Mouse (Mus musculus): ENCODE measurements around the gene Gm6871.
A peak's percentile ranks its signal among the peaks of the same experiment; 100 is the strongest.
"Not testable (repeated sequence)": the region's sequence is repeated elsewhere in the genome, so short reads cannot be mapped to it uniquely, and the experiment has no call there.

Gm6871 gene

DNA sequence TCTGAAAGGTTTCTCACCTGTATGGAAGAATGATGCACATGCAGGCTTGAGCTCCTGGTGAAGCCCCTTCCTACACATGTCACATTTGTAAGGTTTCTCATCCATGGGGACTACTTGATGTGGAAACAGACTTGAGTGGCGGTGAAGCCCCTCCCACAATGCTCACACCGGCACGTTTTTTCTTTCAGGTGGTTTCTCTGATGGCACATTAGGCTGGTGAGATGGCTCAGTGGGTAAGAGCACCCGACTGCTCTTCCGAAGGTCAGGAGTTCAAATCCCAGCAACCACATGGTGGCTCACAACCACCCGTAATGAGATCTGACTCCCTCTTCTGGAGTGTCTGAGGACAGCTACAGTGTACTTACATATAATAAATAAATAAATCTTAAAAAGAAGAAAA lies at the start of gene Gm6871:
Gene Gm6871 (minus strand): TSS at position 101 of the 400 bp plus-strand sequence.
- not testable (repeated sequence) for DNase-seq (ENCODE audit: low read depth, low spot score)

GRCm38 (mm10) chr7:41616241-41616640 lies 42.8 kb upstream of the Gm6871 start:
- DNase-seq (ENCODE audit: low read depth, low spot score), result not testable (repeated sequence)

GRCm38 (mm10) chr7:41611654-41612053 lies 38.2 kb upstream of the Gm6871 start:
- no peak for DNase-seq (ENCODE audit: low read depth, low spot score)

GRCm38 (mm10) chr7:41599932-41600548 lies 26.6 kb upstream of the Gm6871 start:
- no peak for DNase-seq (ENCODE audit: low read depth, low spot score)

DNA sequence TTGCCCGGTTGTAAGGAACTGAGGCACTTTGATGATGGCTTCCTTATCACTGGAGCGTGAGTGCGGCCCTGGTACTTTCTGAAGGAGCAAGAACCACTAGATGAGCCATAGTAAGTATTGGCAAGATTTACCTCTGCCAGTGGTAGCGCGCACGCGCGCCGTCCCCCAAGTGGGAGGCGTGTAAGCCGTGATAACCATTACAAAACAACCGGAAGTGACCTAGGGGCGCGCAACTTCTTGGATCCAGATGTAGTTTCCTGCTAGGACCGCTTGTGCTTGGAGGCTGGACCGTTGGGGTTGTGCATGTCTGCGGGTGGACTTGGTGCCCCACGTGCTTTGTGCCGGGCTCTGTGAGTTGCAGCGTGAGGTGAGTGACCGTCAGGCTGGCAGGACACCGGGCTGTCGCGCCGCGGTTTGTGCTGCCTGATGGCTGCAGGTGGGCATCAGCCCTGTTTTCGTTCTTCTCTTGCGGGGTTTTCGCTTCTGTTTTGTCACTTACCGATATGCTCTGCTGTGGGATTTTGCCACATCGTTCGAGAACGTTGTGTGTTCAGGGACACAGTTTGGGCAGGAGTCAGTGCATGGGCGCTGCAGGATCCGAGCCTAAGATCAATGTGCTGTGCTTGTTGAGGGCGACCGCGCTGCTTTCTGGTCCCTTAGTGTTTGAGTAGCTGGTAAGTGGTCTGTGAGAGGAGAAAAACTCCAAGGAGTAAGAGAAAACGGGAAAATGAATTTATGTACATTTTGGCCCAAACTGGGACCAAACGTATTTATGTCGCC lies 25.8 kb upstream of the Gm6871 start, which contains the start of gene 2610021A01Rik:
Gene 2610021A01Rik (plus strand): TSS at position 197 of the 780 bp plus-strand sequence.
- DNase-seq (ENCODE audit: low read depth, low spot score), result peak; percentile 93

- DNase-seq (ENCODE audit: low read depth, low spot score), result no peak
Observed at GRCm38 (mm10) chr7:41598615-41599014, 25.2 kb upstream of the Gm6871 start.

- not testable (repeated sequence) for DNase-seq (ENCODE audit: low read depth, low spot score)
Observed at GRCm38 (mm10) chr7:41587831-41588230, 14.4 kb upstream of the Gm6871 start.

GRCm38 (mm10) chr7:41582028-41582427 lies 8.6 kb upstream of the Gm6871 start:
- no peak for DNase-seq (ENCODE audit: low read depth, low spot score)

- no peak for DNase-seq (ENCODE audit: low read depth, low spot score)
Observed at GRCm38 (mm10) chr7:41577956-41578355, 4.5 kb upstream of the Gm6871 start.

GRCm38 (mm10) chr7:41560681-41561080 lies 12.8 kb downstream of the Gm6871 start:
- DNase-seq (ENCODE audit: low read depth, low spot score), result no peak

DNA sequence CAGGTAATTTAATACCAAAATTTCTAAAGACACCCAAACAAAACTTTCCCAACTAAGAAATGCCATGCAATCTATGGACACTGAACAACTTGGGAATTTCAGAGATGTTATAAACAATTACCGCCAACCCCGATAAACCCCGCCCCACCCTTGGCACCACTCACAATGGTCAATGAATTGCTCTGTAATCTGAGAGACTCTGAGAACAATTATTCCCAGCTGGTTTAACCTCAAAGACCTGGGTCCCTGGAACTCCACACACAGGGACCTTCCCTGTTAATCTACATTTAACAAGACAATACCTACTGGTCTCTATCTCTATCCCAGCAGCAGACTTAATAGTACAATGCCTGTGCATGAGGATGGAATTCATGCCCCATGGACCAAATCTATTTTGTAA lies 60.8 kb downstream of the Gm6871 start:
- no peak for DNase-seq (ENCODE audit: low read depth, low spot score)

DNA sequence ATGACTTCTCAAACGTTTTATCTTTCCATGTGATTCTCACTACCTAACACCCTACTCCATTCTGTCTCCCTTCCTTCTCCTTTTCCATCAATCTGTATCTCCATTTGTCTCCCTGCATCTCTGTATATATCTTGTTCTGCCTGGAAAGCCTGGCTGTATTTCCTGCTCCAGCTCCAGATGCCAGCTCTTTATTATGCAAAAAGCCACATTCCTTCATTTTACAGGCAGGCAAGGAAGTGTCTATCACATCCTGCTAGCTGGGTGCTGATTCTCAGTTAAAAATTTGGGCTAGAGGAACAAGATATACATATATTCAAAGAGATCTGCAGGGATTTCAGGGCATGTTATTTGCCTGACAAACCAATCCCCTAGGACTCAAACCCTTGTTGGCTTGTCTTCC lies 61.3 kb downstream of the Gm6871 start:
- no peak for DNase-seq (ENCODE audit: low read depth, low spot score)

DNA sequence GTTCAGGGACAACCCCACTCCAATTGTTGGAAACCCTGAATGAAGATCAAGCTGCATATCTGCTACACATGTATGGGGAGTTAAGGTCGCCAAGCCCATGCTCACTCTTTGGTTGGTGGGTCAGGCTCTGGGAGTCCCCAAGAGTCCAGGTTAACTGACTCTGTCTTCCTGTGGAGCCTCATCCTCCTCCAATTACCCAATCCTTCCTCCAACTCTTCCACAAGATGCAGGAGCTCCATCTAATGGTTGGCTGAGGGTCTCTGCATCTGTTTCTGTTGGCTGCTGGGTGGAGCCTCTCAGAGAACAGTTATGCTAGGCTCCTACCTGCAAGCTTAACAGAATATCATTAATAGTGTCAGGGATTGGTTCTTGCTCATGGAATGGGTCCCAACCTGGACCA lies 71.1 kb downstream of the Gm6871 start:
- DNase-seq (ENCODE audit: low read depth, low spot score), result peak; percentile 7

DNA sequence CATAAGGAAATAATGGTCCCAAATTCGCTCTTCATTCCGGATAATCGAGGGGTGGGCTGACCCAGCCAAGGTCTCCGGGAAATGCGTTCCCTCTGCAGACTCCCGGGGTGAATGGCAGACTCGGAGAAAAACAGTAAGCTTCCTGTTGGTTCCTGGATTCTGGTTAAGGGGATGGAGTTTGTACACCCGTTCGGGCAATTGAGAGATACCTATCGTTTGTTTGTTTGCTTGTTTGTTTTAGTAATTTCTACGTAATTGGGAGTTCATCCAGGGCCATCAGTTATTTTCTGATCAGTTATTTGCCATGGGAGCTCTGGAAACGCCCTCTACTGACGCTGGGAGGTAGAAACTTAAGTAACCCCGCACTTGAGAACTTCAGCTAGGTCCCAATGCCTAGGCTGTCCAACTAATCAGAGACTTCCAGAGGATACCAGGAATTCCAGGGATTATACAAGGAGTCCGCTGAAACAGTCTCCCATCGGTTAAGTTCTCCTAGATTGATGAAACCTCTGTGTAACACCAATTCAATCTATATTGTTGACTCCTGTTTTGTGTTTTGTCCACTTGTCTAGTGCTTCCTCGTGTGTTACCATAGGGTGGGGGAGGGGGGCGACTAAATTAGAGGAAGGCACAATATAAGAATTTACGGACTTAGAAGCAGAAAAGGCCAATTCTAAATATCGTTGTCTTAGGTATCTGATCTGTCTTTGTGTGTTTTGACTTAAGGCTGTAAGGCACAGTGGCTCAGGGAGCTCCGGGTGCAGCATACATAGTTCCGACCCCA lies 73.1 kb downstream of the Gm6871 start:
- peak; percentile 77 for DNase-seq (ENCODE audit: low read depth, low spot score)

- peak; percentile 94 for DNase-seq (ENCODE audit: low read depth, low spot score)
Observed at GRCm38 (mm10) chr7:41499389-41500049, 73.9 kb downstream of the Gm6871 start, which contains the start of the genes Gm20449 and AW146154. Gene Gm20449, minus strand, starts transcription at chr7:41499417. Gene AW146154, minus strand, starts transcription at chr7:41499890.

DNA sequence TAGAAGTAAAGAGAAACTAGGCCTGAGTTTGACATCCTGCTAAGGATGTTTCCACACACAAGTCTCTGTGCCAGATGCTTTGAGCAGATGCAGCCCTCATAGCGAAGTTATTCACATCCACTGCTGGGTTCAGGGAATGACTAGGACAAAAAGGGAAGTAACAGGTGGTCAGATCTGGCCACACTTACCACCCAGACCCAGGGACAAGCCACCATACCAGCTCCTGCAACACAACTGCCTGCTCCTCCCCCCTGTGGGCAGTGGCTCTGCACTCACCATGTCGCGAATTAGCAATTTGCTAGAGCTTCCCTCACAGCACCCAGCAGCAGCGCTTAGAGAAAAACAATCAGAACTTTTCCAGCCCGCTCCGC lies 74.5 kb downstream of the Gm6871 start:
- DNase-seq (ENCODE audit: low read depth, low spot score), result not testable (repeated sequence)

GRCm38 (mm10) chr7:41498464-41498863 lies 75.0 kb downstream of the Gm6871 start:
- peak; percentile 1 for DNase-seq (ENCODE audit: low read depth, low spot score)

- DNase-seq (ENCODE audit: low read depth, low spot score), result peak; percentile 1
Observed at GRCm38 (mm10) chr7:41497871-41498270, 75.6 kb downstream of the Gm6871 start.

Measured in CD4-positive, CD25-positive, alpha-beta regulatory T cell, adult 2 months (primary cell).